Mouse (Mus musculus): ENCODE measurements at regions not wholly inside any gene's neighbourhood (a gene's known extent, or its start where the extent isn't known, plus 50 kb on each side); places are given as distances from the start of the nearest gene placed in this dataset.

- Histone ChIP-seq H3K27me3 (replicated peaks; ENCODE audit: control insufficient read depth, insufficient read depth, low read length) (no peaks in the 10 kb centered on the region), H3K9ac (ENCODE audit: low read depth, low read length) (no peak overlapping the region), H3K9me3 (ENCODE audit: control insufficient read depth) (no peaks in the 10 kb centered on the region), H3K4me1 (replicated peaks; ENCODE audit: control insufficient read depth, insufficient read depth, low read length) (no peaks in the 10 kb centered on the region), H3K27ac (ENCODE audit: low read depth, low read length) (no peak overlapping the region), H3K4me3 (ENCODE audit: low read depth, low read length) (no peak overlapping the region), H3K36me3 (ENCODE audit: control insufficient read depth, insufficient read depth) (no peaks in the 10 kb centered on the region), H3K4me2 (replicated peaks; ENCODE audit: low read depth) (no peak overlapping the region)
- TF ChIP-seq CTCF (IDR thresholded peaks at IDR 0.05; ENCODE audit: low read depth), result no peak
- ATAC-seq, result no peak
- 80% methylated on average over 1 of the region's 1 CpGs for WGBS
Observed at GRCm38 (mm10) chr9:87784872-87785271, 53.8 kb upstream of the Tbx18 start.

- Histone ChIP-seq H3K27ac (ENCODE audit: low read depth, low read length) (no peak overlapping the region), H3K9ac (ENCODE audit: low read depth, low read length) (no peak overlapping the region), H3K4me2 (replicated peaks; ENCODE audit: low read depth) (no peak overlapping the region), H3K36me3 (ENCODE audit: control insufficient read depth, insufficient read depth) (no peaks in the 10 kb centered on the region), H3K4me3 (ENCODE audit: low read depth, low read length) (no peak overlapping the region), H3K9me3 (ENCODE audit: control insufficient read depth) (no peaks in the 10 kb centered on the region), H3K27me3 (replicated peaks; ENCODE audit: control insufficient read depth, insufficient read depth, low read length) (no peaks in the 10 kb centered on the region), H3K4me1 (replicated peaks; ENCODE audit: control insufficient read depth, insufficient read depth, low read length) (no peaks in the 10 kb centered on the region)
- TF ChIP-seq CTCF (IDR thresholded peaks at IDR 0.05; ENCODE audit: low read depth), result no peak
- WGBS, result 64% methylated on average over 2 of the region's 2 CpGs
- no peak for ATAC-seq
Observed at GRCm38 (mm10) chr9:87811746-87812145, 80.7 kb upstream of the Tbx18 start.

GRCm38 (mm10) chr9:87822276-87822675 lies 91.2 kb upstream of the Tbx18 start:
- TF ChIP-seq CTCF (IDR thresholded peaks at IDR 0.05; ENCODE audit: low read depth), result no peak
- WGBS, result 82% methylated on average over 5 of the region's 5 CpGs
- H3K36me3 ChIP-seq (ENCODE audit: control insufficient read depth, insufficient read depth), result no peaks in the 10 kb centered on the region

DNA sequence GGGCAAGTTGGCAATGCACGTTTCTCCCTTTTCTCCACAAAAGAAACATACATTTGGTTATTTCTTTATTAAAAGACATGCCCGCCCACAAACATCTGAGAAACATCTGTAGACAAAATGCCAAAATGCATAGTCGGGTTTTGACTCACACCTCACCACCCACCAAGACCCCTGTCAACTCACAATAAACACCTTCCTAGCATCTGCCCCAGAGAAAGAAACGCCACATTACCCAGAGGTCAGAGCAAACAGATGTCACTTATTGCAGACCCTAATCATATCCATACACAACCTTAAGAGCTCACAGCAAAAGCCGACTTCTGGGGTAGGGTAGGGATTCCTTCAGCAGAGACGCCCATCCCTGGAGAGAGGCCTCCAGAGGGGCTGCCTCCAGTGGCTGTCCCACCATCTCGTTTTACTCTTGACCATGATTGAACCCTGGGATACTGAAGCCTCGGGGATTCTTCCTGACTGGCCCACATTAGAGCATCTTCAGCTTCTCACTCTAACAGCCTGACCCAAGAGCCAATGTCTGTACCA lies 93.7 kb upstream of the Tbx18 start:
- Histone ChIP-seq H3K9me3 (ENCODE audit: control insufficient read depth) (no peaks in the 10 kb centered on the region), H3K9ac (ENCODE audit: low read depth, low read length) (no peak overlapping the region), H3K4me2 (replicated peaks; ENCODE audit: low read depth) (no peak overlapping the region), H3K27ac (ENCODE audit: low read depth, low read length) (no peak overlapping the region), H3K4me1 (replicated peaks; ENCODE audit: control insufficient read depth, insufficient read depth, low read length) (no peaks in the 10 kb centered on the region), H3K4me3 (ENCODE audit: low read depth, low read length) (no peak overlapping the region), H3K36me3 (ENCODE audit: control insufficient read depth, insufficient read depth) (no peaks in the 10 kb centered on the region), H3K27me3 (replicated peaks; ENCODE audit: control insufficient read depth, insufficient read depth, low read length) (no peaks in the 10 kb centered on the region)
- no peak for ATAC-seq
- 67% methylated on average over 8 of the region's 8 CpGs for WGBS
- TF ChIP-seq CTCF (IDR thresholded peaks at IDR 0.05; ENCODE audit: low read depth), result no peak

More at GRCm38 (mm10) chr9:87822276-87822675, 91.2 kb upstream of the Tbx18 start:
- H3K9me3 ChIP-seq (ENCODE audit: control insufficient read depth), result no peaks in the 10 kb centered on the region
- H3K4me2 ChIP-seq (replicated peaks; ENCODE audit: low read depth), result no peak overlapping the region
- no peak overlapping the region for H3K9ac ChIP-seq (ENCODE audit: low read depth, low read length)
- no peak overlapping the region for H3K4me3 ChIP-seq (ENCODE audit: low read depth, low read length)
- H3K4me1 ChIP-seq (replicated peaks; ENCODE audit: control insufficient read depth, insufficient read depth, low read length), result no peaks in the 10 kb centered on the region
- no peaks in the 10 kb centered on the region for H3K27me3 ChIP-seq (replicated peaks; ENCODE audit: control insufficient read depth, insufficient read depth, low read length)
- no peak overlapping the region for H3K27ac ChIP-seq (ENCODE audit: low read depth, low read length)
- no peak for ATAC-seq

GRCm38 (mm10) chr9:87843898-87844297 lies 112.8 kb upstream of the Tbx18 start:
- Histone ChIP-seq H3K4me3 (ENCODE audit: low read depth, low read length) (no peak overlapping the region), H3K9ac (ENCODE audit: low read depth, low read length) (no peak overlapping the region), H3K9me3 (ENCODE audit: control insufficient read depth) (no peaks in the 10 kb centered on the region), H3K27me3 (replicated peaks; ENCODE audit: control insufficient read depth, insufficient read depth, low read length) (no peaks in the 10 kb centered on the region), H3K4me2 (replicated peaks; ENCODE audit: low read depth) (no peak overlapping the region), H3K36me3 (ENCODE audit: control insufficient read depth, insufficient read depth) (no peaks in the 10 kb centered on the region), H3K27ac (ENCODE audit: low read depth, low read length) (no peak overlapping the region), H3K4me1 (replicated peaks; ENCODE audit: control insufficient read depth, insufficient read depth, low read length) (no peaks in the 10 kb centered on the region)
- 51% methylated on average over 6 of the region's 6 CpGs for WGBS
- no peak for ATAC-seq
- TF ChIP-seq CTCF (IDR thresholded peaks at IDR 0.05; ENCODE audit: low read depth), result no peak

DNA sequence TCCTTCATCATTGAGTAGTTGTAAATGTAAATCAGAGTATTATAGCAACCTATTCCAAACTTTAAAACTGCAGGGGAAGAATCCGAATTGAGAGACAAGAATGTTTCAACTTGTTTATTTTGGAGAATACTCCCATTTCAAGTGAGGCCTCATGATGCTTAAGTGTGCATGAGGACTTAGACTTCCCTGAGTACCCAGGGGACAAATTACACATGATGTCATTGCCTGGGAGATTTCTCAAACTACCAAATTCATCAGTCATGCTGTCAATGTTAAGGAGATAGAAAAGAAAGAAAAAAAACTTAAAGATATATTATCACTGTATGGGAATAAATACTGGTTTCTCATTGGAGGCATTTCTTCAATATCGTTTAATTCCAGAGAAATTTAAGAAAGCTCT lies 113.4 kb upstream of the Tbx18 start:
- Histone ChIP-seq H3K27ac (ENCODE audit: low read depth, low read length) (no peak overlapping the region), H3K36me3 (ENCODE audit: control insufficient read depth, insufficient read depth) (no peaks in the 10 kb centered on the region), H3K4me2 (replicated peaks; ENCODE audit: low read depth) (no peak overlapping the region), H3K9ac (ENCODE audit: low read depth, low read length) (no peak overlapping the region), H3K4me1 (replicated peaks; ENCODE audit: control insufficient read depth, insufficient read depth, low read length) (no peaks in the 10 kb centered on the region), H3K9me3 (ENCODE audit: control insufficient read depth) (no peaks in the 10 kb centered on the region), H3K4me3 (ENCODE audit: low read depth, low read length) (no peak overlapping the region), H3K27me3 (replicated peaks; ENCODE audit: control insufficient read depth, insufficient read depth, low read length) (no peaks in the 10 kb centered on the region)
- TF ChIP-seq CTCF (IDR thresholded peaks at IDR 0.05; ENCODE audit: low read depth), result no peak
- WGBS, result 61% methylated on average over 2 of the region's 2 CpGs
- ATAC-seq, result no peak

GRCm38 (mm10) chr9:87848882-87849281 lies 117.8 kb upstream of the Tbx18 start:
- Histone ChIP-seq H3K27me3 (replicated peaks; ENCODE audit: control insufficient read depth, insufficient read depth, low read length) (no peaks in the 10 kb centered on the region), H3K9ac (ENCODE audit: low read depth, low read length) (no peak overlapping the region), H3K4me1 (replicated peaks; ENCODE audit: control insufficient read depth, insufficient read depth, low read length) (no peaks in the 10 kb centered on the region), H3K27ac (ENCODE audit: low read depth, low read length) (no peak overlapping the region), H3K4me3 (ENCODE audit: low read depth, low read length) (no peak overlapping the region), H3K9me3 (ENCODE audit: control insufficient read depth) (no peaks in the 10 kb centered on the region), H3K36me3 (ENCODE audit: control insufficient read depth, insufficient read depth) (no peaks in the 10 kb centered on the region), H3K4me2 (replicated peaks; ENCODE audit: low read depth) (no peak overlapping the region)
- ATAC-seq, result no peak
- TF ChIP-seq CTCF (IDR thresholded peaks at IDR 0.05; ENCODE audit: low read depth), result no peak
- WGBS, result 67% methylated on average over 5 of the region's 5 CpGs
